ENCODE assay signal across 19 mouse cellular contexts in genomic region chr13:110836936-110837335, GRCm38 (mm10).
A peak's percentile ranks its signal among the peaks of the same experiment; 100 is the strongest.
DNase-seq lines count a peak whose midpoint lies in the region; ATAC-seq and TF ChIP-seq lines count a peak whose summit lies in the region.
"Had no signal": no experiment of that assay in that cellular context is flagged by ENCODE, and none has a peak within 500 bp of the region (broad histone marks: within the 10 kb centered on the region; RNA-seq: fewer than 3 reads in every experiment).

No protein-coding gene starts in this region.

- H3K36me3 ChIP-seq in forebrain, embryonic 14.5 days (ENCODE audit: control insufficient read depth, insufficient read depth, low read length): no peaks in the 10 kb centered on the region
- no peaks in the 10 kb centered on the region for H3K36me3 ChIP-seq in forebrain, embryonic 11.5 days (ENCODE audit: control insufficient read depth, insufficient read depth, low read length)
- H3K36me3 ChIP-seq in neural tube, embryonic 15.5 days: no peaks in the 10 kb centered on the region
- no peaks in the 10 kb centered on the region for H3K36me3 ChIP-seq in limb, embryonic 10.5 days
- no peaks in the 10 kb centered on the region for H3K36me3 ChIP-seq in heart, embryonic 10.5 days
- no peaks in the 10 kb centered on the region for H3K36me3 ChIP-seq in intestine, postnatal 0 days (ENCODE audit: control insufficient read depth, insufficient read depth)
- H3K36me3 ChIP-seq: heart, embryonic 13.5 days; liver, embryonic 13.5 days; neural tube, embryonic 12.5 days had no signal

- H3K27ac ChIP-seq in forebrain, embryonic 14.5 days (ENCODE audit: low read depth, low read length): no peak overlapping the region
- H3K27ac ChIP-seq in forebrain, embryonic 11.5 days (ENCODE audit: low read depth, low read length): no peak overlapping the region
- no peak overlapping the region for H3K27ac ChIP-seq in neural tube, embryonic 15.5 days (replicated peaks)
- no peak overlapping the region for H3K27ac ChIP-seq in limb, embryonic 10.5 days
- H3K27ac ChIP-seq in heart, embryonic 10.5 days: no peak overlapping the region
- no peak overlapping the region for H3K27ac ChIP-seq in intestine, postnatal 0 days (ENCODE audit: low read depth, low read length)
- H3K27ac ChIP-seq: forebrain, embryonic 13.5 days; heart, embryonic 13.5 days; liver, embryonic 13.5 days; neural tube, embryonic 12.5 days had no signal

- H3K9me3 ChIP-seq in forebrain, embryonic 14.5 days (replicated peaks; ENCODE audit: control insufficient read depth, low read length): no peaks in the 10 kb centered on the region
- H3K9me3 ChIP-seq in forebrain, embryonic 11.5 days (ENCODE audit: control insufficient read depth, low read length): no peaks in the 10 kb centered on the region
- H3K9me3 ChIP-seq in neural tube, embryonic 15.5 days (replicated peaks): no peaks in the 10 kb centered on the region
- no peaks in the 10 kb centered on the region for H3K9me3 ChIP-seq in limb, embryonic 10.5 days (replicated peaks)
- H3K9me3 ChIP-seq in heart, embryonic 10.5 days: no peaks in the 10 kb centered on the region
- no peaks in the 10 kb centered on the region for H3K9me3 ChIP-seq in intestine, postnatal 0 days (ENCODE audit: control insufficient read depth)
- H3K9me3 ChIP-seq: forebrain, embryonic 13.5 days; heart, embryonic 13.5 days; liver, embryonic 13.5 days; neural tube, embryonic 12.5 days had no signal

- H3K9ac ChIP-seq in forebrain, embryonic 14.5 days (ENCODE audit: low read length): no peak overlapping the region
- no peak overlapping the region for H3K9ac ChIP-seq in forebrain, embryonic 11.5 days (ENCODE audit: low read length)
- H3K9ac ChIP-seq in neural tube, embryonic 15.5 days (replicated peaks): no peak overlapping the region
- H3K9ac ChIP-seq in intestine, postnatal 0 days (ENCODE audit: low read depth, low read length): no peak overlapping the region
- H3K9ac ChIP-seq: forebrain, embryonic 13.5 days; heart, embryonic 13.5 days; liver, embryonic 13.5 days; neural tube, embryonic 12.5 days had no signal

- no peaks in the 10 kb centered on the region for H3K4me1 ChIP-seq in forebrain, embryonic 14.5 days (ENCODE audit: control insufficient read depth, insufficient read depth, low read length)
- H3K4me1 ChIP-seq in forebrain, embryonic 11.5 days (replicated peaks; ENCODE audit: control insufficient read depth, insufficient read depth, low read length): no peaks in the 10 kb centered on the region
- H3K4me1 ChIP-seq in neural tube, embryonic 15.5 days: no peaks in the 10 kb centered on the region
- H3K4me1 ChIP-seq in limb, embryonic 10.5 days: peaks cover 5% of the 10 kb centered on the region
- no peaks in the 10 kb centered on the region for H3K4me1 ChIP-seq in heart, embryonic 10.5 days
- H3K4me1 ChIP-seq in intestine, postnatal 0 days (replicated peaks; ENCODE audit: control insufficient read depth, insufficient read depth, low read length): no peaks in the 10 kb centered on the region
- H3K4me1 ChIP-seq: forebrain, embryonic 13.5 days; heart, embryonic 13.5 days; liver, embryonic 13.5 days; neural tube, embryonic 12.5 days had no signal

- no peak overlapping the region for H3K4me2 ChIP-seq in forebrain, embryonic 14.5 days (ENCODE audit: low read length)
- no peak overlapping the region for H3K4me2 ChIP-seq in forebrain, embryonic 11.5 days (ENCODE audit: low read depth, low read length, severe bottlenecking)
- no peak overlapping the region for H3K4me2 ChIP-seq in neural tube, embryonic 15.5 days
- H3K4me2 ChIP-seq in intestine, postnatal 0 days (replicated peaks; ENCODE audit: low read depth): no peak overlapping the region
- H3K4me2 ChIP-seq: forebrain, embryonic 13.5 days; heart, embryonic 13.5 days; liver, embryonic 13.5 days; neural tube, embryonic 12.5 days had no signal

- no peak for TF ChIP-seq CTCF in intestine, postnatal 0 days (IDR thresholded peaks at IDR 0.05; ENCODE audit: low read depth)

- DNase-seq in forebrain, embryonic 14.5 days (ENCODE audit: low spot score): peak; percentile 29
- no peak for DNase-seq in forebrain, embryonic 11.5 days (ENCODE audit: low spot score)
- peak; percentile 17 for DNase-seq in neural tube, embryonic 10.5 days (ENCODE audit: extremely low spot score, low spot score)
- DNase-seq in limb, embryonic 10.5 days (ENCODE audit: low spot score): peak; percentile 35
- DNase-seq in heart, embryonic 10.5 days (ENCODE audit: low spot score): no peak
- DNase-seq in gastrocnemius, adult 8-10 months (ENCODE audit: low spot score in 2 of 2): no peak
- DNase-seq: adrenal gland, postnatal 10 days; cerebellum, adult 11-12 months; cerebellum, postnatal 25 days; heart, postnatal 36 days; liver, embryonic 13.5 days; lung, postnatal 4 days; thymus, postnatal 36 days had no signal

- no peaks in the 10 kb centered on the region for H3K27me3 ChIP-seq in forebrain, embryonic 14.5 days (replicated peaks; ENCODE audit: control insufficient read depth, insufficient read depth, low read length)
- H3K27me3 ChIP-seq in forebrain, embryonic 11.5 days (ENCODE audit: control insufficient read depth, insufficient read depth, low read length): no peaks in the 10 kb centered on the region
- H3K27me3 ChIP-seq in neural tube, embryonic 15.5 days (replicated peaks): no peaks in the 10 kb centered on the region
- no peaks in the 10 kb centered on the region for H3K27me3 ChIP-seq in limb, embryonic 10.5 days (ENCODE audit: low read depth, poor library complexity, severe bottlenecking)
- H3K27me3 ChIP-seq in heart, embryonic 10.5 days (ENCODE audit: insufficient read depth, poor library complexity, severe bottlenecking): no peaks in the 10 kb centered on the region
- no peaks in the 10 kb centered on the region for H3K27me3 ChIP-seq in intestine, postnatal 0 days (replicated peaks; ENCODE audit: control insufficient read depth, insufficient read depth, low read length)
- H3K27me3 ChIP-seq: forebrain, embryonic 13.5 days; heart, embryonic 13.5 days; liver, embryonic 13.5 days; neural tube, embryonic 12.5 days had no signal

- ATAC-seq in forebrain, embryonic 14.5 days: no peak
- no peak for ATAC-seq in forebrain, embryonic 11.5 days (replicated peaks; ENCODE audit: low FRiP score)
- no peak for ATAC-seq in neural tube, embryonic 15.5 days (ENCODE audit: low FRiP score)
- ATAC-seq in intestine, postnatal 0 days: no peak
- ATAC-seq: forebrain, embryonic 13.5 days; inflammation-experienced regulatory T-cells, adult 6 months had no signal

- 55% methylated on average over 7 of the region's 7 CpGs for WGBS in forebrain, embryonic 14.5 days
- 62% methylated on average over 7 of the region's 7 CpGs for WGBS in forebrain, embryonic 11.5 days
- 63% methylated on average over 7 of the region's 7 CpGs for WGBS in neural tube, embryonic 15.5 days
- 39% methylated on average over 7 of the region's 7 CpGs for WGBS in limb, embryonic 10.5 days
- WGBS in heart, embryonic 10.5 days: 82% methylated on average over 7 of the region's 7 CpGs
- 75% methylated on average over 7 of the region's 7 CpGs for WGBS in intestine, postnatal 0 days

- H3K4me3 ChIP-seq in forebrain, embryonic 14.5 days (ENCODE audit: low read depth, low read length): no peak overlapping the region
- no peak overlapping the region for H3K4me3 ChIP-seq in forebrain, embryonic 11.5 days (ENCODE audit: low read depth, low read length)
- H3K4me3 ChIP-seq in neural tube, embryonic 15.5 days (replicated peaks): no peak overlapping the region
- H3K4me3 ChIP-seq in limb, embryonic 10.5 days: no peak overlapping the region
- no peak overlapping the region for H3K4me3 ChIP-seq in heart, embryonic 10.5 days
- H3K4me3 ChIP-seq in intestine, postnatal 0 days (ENCODE audit: low read depth, low read length): no peak overlapping the region
- H3K4me3 ChIP-seq: forebrain, embryonic 13.5 days; heart, embryonic 13.5 days; liver, embryonic 13.5 days; neural tube, embryonic 12.5 days had no signal

Comparison
In these comparisons a context has a peak if more than half of its experiments do, and no peak if none do; other contexts are left out.
1. DNase-seq: peak in forebrain, embryonic 14.5 days (single experiment), neural tube, embryonic 10.5 days (single experiment) and limb, embryonic 10.5 days (single experiment); none in forebrain, embryonic 11.5 days (single experiment), heart, embryonic 10.5 days (single experiment) and gastrocnemius, adult 8-10 months (0 of 2).